Mouse (Mus musculus): ENCODE data around the gene Gpr155. TPM values are rescaled to one million over a fixed set of nuclear protein-coding genes. Genes with fewer than 3 reads are reported as not detected.

The Gpr155 gene
- polyA plus RNA-seq, 1 experiment from 2014 or later, result 5.8 TPM

DNA sequence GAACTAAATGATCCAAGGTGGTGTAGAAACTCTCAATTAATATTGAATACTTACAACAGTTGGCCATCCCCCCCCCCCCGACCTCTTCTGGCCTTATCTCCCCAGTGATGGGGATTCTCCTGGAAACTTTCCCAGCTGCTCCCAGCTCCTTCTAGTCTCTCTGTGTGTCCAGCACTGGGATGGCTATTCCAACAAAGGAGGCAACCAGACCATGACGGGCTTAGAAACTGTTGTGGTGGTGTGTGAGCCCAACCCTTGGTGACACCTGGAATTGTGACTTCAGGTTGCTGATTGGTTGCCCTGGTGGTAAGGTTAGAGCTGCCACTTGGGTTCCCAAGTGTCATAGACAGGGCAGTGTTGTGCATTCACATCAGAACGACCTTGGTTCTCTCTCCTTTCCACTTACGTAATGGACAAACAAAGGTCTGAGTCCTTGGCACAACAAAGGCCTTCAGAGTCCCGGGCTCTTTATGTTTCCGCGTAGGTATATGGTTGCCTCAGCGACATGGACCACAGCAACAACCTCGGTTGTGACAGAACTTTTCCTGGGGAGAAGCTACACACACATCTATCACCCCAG, 20.1 kb upstream of the Gpr155 start:
- Histone ChIP-seq H3K36me3 (no peaks in the 10 kb centered on the region), H3K9me3 (no peaks in the 10 kb centered on the region), H3K4me3 (replicated peaks) (no peak overlapping the region), H3K27me3 (no peaks in the 10 kb centered on the region), H3K9ac (replicated peaks) (no peak overlapping the region), H3K4me1 (replicated peaks) (peaks cover 20% of the 10 kb centered on the region), H3K27ac (no peak overlapping the region), H3K4me2 (no peak overlapping the region)
- 91% methylated on average over 9 of the region's 9 CpGs for WGBS
- ATAC-seq (ENCODE audit: insufficient number of reproducible peaks, insufficient read depth, low FRiP score, low TSS enrichment, low read depth), result no peak

DNA sequence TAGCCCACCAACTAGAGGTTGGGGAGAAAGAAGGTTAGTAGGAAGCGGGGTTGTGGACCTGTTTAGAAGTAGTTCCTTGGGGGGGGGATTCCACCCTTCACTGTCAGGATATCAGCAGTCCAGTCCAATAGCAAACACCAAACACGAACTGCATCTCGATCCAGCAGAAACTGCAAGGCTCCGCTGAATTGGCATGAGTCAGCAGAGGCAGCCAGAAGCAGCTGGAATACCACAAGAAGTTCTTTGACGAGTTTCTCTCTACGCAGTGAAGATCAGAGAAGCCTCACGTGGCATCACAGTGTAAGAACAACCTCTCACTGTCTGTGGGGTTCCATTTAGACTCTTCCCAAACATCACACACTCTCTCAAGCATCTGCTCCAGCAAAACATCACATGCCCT, 18.6 kb upstream of the Gpr155 start:
- Histone ChIP-seq H3K9me3 (no peaks in the 10 kb centered on the region), H3K4me3 (replicated peaks) (no peak overlapping the region), H3K4me1 (replicated peaks) (peaks cover 35% of the 10 kb centered on the region), H3K36me3 (no peaks in the 10 kb centered on the region), H3K27me3 (no peaks in the 10 kb centered on the region), H3K27ac (no peak overlapping the region), H3K9ac (replicated peaks) (no peak overlapping the region), H3K4me2 (no peak overlapping the region)
- ATAC-seq (ENCODE audit: insufficient number of reproducible peaks, insufficient read depth, low FRiP score, low TSS enrichment, low read depth), result no peak
- WGBS, result 92% methylated on average over 7 of the region's 7 CpGs

DNA sequence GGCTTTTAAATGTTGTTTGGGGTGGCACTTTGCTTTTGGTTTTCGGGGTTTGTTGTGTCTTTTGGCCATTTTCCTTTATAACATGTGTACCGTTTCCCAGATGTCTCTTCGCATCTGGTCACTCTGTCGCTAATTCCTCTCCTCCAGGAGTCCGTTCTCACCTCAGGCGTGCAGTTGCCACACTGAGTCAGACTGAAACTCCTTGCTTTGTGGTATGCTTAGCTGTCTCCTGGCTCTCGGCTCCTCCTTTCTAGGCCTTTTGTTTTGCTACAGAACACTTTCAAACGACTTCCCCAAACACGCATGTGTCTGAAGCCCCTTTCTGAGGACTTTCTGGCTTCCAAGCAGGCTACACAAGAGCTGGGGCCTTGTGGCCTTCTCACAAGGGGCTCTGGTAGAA, 18.1 kb upstream of the Gpr155 start:
- H3K27ac ChIP-seq, result no peak overlapping the region
- no peaks in the 10 kb centered on the region for H3K27me3 ChIP-seq
- H3K9ac ChIP-seq (replicated peaks), result no peak overlapping the region
- no peak overlapping the region for H3K4me3 ChIP-seq (replicated peaks)
- H3K4me2 ChIP-seq, result no peak overlapping the region
- H3K9me3 ChIP-seq, result no peaks in the 10 kb centered on the region
- ATAC-seq (ENCODE audit: insufficient number of reproducible peaks, insufficient read depth, low FRiP score, low TSS enrichment, low read depth), result no peak
- H3K4me1 ChIP-seq (replicated peaks), result peaks cover 36% of the 10 kb centered on the region
- 82% methylated on average over 9 of the region's 9 CpGs for WGBS
- no peaks in the 10 kb centered on the region for H3K36me3 ChIP-seq

DNA sequence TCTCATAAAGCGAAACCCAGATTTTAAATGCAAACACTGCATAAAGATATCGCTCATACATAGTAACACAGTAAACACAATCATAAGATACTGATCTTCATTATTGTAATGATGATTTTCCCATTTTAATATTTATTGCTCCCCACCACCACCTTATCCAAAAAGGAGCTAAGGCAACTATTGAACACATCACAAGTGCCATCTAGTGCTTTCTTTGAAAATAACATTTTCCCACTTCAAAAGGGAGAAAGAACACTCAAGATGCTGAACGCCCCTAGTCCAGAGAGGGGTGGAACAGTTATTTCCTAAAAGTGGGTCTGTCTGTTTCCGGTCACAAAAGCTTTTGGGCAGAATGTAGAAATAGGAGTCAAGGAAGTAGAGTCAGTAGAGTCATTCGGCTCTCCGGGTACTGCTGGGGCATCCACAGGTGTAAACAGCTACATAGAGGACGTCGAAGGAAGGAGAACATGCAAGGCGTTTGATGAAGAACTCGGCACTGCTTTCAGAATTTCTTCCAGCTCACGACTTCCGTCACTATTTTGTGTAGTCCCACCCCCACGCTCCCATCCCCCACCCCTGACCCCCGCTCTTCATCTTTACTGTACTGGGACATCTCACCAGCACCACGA, 17.1 kb upstream of the Gpr155 start:
- peaks cover 36% of the 10 kb centered on the region for H3K4me1 ChIP-seq (replicated peaks)

DNA sequence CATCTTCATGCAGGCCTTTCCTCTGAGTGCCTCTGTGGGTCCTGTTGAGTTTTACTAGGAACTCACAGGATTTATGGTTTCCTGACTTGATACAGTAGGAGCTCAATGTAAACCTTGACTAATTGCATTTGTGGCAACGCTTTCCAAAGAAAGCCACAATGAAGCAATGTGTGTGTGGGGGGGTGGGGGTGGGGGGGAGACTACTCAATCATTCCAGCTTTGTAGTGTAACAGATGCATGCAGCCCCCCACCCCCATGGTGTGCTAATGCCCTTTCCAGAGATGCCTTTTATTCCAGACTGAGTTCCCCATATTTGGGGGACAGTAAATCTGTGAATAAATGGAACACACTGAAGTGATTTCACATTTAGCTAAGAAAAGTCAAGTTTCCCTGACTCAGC, 15.3 kb upstream of the Gpr155 start:
- H3K4me1 ChIP-seq (replicated peaks), result peaks cover 36% of the 10 kb centered on the region
- H3K36me3 ChIP-seq, result no peaks in the 10 kb centered on the region
- H3K4me2 ChIP-seq, result 0 out of 2 replicates have a peak overlapping the region, but pooled peaks have one; percentile 7
- no peaks in the 10 kb centered on the region for H3K27me3 ChIP-seq
- H3K27ac ChIP-seq, result peak overlapping the region; percentile 60
- H3K4me3 ChIP-seq (replicated peaks), result no peak overlapping the region
- H3K9me3 ChIP-seq, result no peaks in the 10 kb centered on the region
- H3K9ac ChIP-seq (replicated peaks), result no peak overlapping the region
- 36% methylated on average over 1 of the region's 1 CpGs for WGBS
- no peak for ATAC-seq (ENCODE audit: insufficient number of reproducible peaks, insufficient read depth, low FRiP score, low TSS enrichment, low read depth)

More for the DNA sequence above, 17.1 kb upstream of the Gpr155 start:
- no peak overlapping the region for H3K4me3 ChIP-seq (replicated peaks)
- WGBS, result 77% methylated on average over 15 of the region's 15 CpGs
- H3K9ac ChIP-seq (replicated peaks), result no peak overlapping the region
- ATAC-seq (ENCODE audit: insufficient number of reproducible peaks, insufficient read depth, low FRiP score, low TSS enrichment, low read depth), result no peak
- no peak overlapping the region for H3K27ac ChIP-seq
- no peaks in the 10 kb centered on the region for H3K27me3 ChIP-seq
- no peaks in the 10 kb centered on the region for H3K36me3 ChIP-seq
- no peak overlapping the region for H3K4me2 ChIP-seq
- H3K9me3 ChIP-seq, result no peaks in the 10 kb centered on the region

GRCm38 (mm10) chr2:73397476-73397875, 11.1 kb upstream of the Gpr155 start:
- no peaks in the 10 kb centered on the region for H3K9me3 ChIP-seq
- no peak overlapping the region for H3K27ac ChIP-seq
- H3K27me3 ChIP-seq, result 0 out of 2 replicates have a peak, but pooled peaks cover 3% of the 10 kb centered on the region
- no peak overlapping the region for H3K4me2 ChIP-seq
- no peaks in the 10 kb centered on the region for H3K36me3 ChIP-seq
- no peak overlapping the region for H3K4me3 ChIP-seq (replicated peaks)
- H3K4me1 ChIP-seq (replicated peaks), result peaks cover 24% of the 10 kb centered on the region
- no peak for ATAC-seq (ENCODE audit: insufficient number of reproducible peaks, insufficient read depth, low FRiP score, low TSS enrichment, low read depth)
- H3K9ac ChIP-seq (replicated peaks), result no peak overlapping the region
- 91% methylated on average over 2 of the region's 2 CpGs for WGBS

- H3K4me3 ChIP-seq (replicated peaks), result no peak overlapping the region
- no peak overlapping the region for H3K27ac ChIP-seq
- H3K9me3 ChIP-seq, result no peaks in the 10 kb centered on the region
- H3K27me3 ChIP-seq, result 0 out of 2 replicates have a peak, but pooled peaks cover 3% of the 10 kb centered on the region
- peaks cover 20% of the 10 kb centered on the region for H3K4me1 ChIP-seq (replicated peaks)
- WGBS, result 82% methylated on average over 3 of the region's 3 CpGs
- H3K9ac ChIP-seq (replicated peaks), result no peak overlapping the region
- no peak for ATAC-seq (ENCODE audit: insufficient number of reproducible peaks, insufficient read depth, low FRiP score, low TSS enrichment, low read depth)
- no peaks in the 10 kb centered on the region for H3K36me3 ChIP-seq
- no peak overlapping the region for H3K4me2 ChIP-seq
Measured at GRCm38 (mm10) chr2:73396828-73397325, 10.5 kb upstream of the Gpr155 start.

- Histone ChIP-seq H3K4me2 (no peak overlapping the region), H3K4me1 (replicated peaks) (peaks cover 6% of the 10 kb centered on the region; the same call in 1 of the 2 replicates), H3K36me3 (no peaks in the 10 kb centered on the region), H3K9ac (replicated peaks) (no peak overlapping the region), H3K27me3 (0 out of 2 replicates have a peak, but pooled peaks cover 3% of the 10 kb centered on the region), H3K27ac (no peak overlapping the region), H3K4me3 (replicated peaks) (no peak overlapping the region), H3K9me3 (no peaks in the 10 kb centered on the region)
- WGBS, result 79% methylated on average over 8 of the region's 8 CpGs
- ATAC-seq (ENCODE audit: insufficient number of reproducible peaks, insufficient read depth, low FRiP score, low TSS enrichment, low read depth), result no peak
Measured at GRCm38 (mm10) chr2:73395516-73395915, 9.1 kb upstream of the Gpr155 start.

GRCm38 (mm10) chr2:73394476-73394875, 8.1 kb upstream of the Gpr155 start:
- no peak for ATAC-seq (ENCODE audit: insufficient number of reproducible peaks, insufficient read depth, low FRiP score, low TSS enrichment, low read depth)

GRCm38 (mm10) chr2:73392772-73393171, 6.4 kb upstream of the Gpr155 start:
- Histone ChIP-seq H3K4me3 (replicated peaks) (no peak overlapping the region), H3K9me3 (no peaks in the 10 kb centered on the region), H3K9ac (replicated peaks) (no peak overlapping the region), H3K36me3 (no peaks in the 10 kb centered on the region), H3K4me1 (replicated peaks) (no peaks in the 10 kb centered on the region; the same call in 1 of the 2 replicates), H3K4me2 (no peak overlapping the region), H3K27me3 (0 out of 2 replicates have a peak, but pooled peaks cover 3% of the 10 kb centered on the region), H3K27ac (no peak overlapping the region)
- WGBS, result 84% methylated on average over 2 of the region's 2 CpGs
- ATAC-seq (ENCODE audit: insufficient number of reproducible peaks, insufficient read depth, low FRiP score, low TSS enrichment, low read depth), result no peak

More at GRCm38 (mm10) chr2:73394476-73394875, 8.1 kb upstream of the Gpr155 start:
- 90% methylated on average over 3 of the region's 3 CpGs for WGBS
- Histone ChIP-seq H3K4me1 (replicated peaks) (no peaks in the 10 kb centered on the region; the same call in 1 of the 2 replicates), H3K27me3 (0 out of 2 replicates have a peak, but pooled peaks cover 3% of the 10 kb centered on the region), H3K9ac (replicated peaks) (no peak overlapping the region), H3K9me3 (no peaks in the 10 kb centered on the region), H3K4me3 (replicated peaks) (no peak overlapping the region), H3K4me2 (no peak overlapping the region), H3K36me3 (no peaks in the 10 kb centered on the region), H3K27ac (no peak overlapping the region)

DNA sequence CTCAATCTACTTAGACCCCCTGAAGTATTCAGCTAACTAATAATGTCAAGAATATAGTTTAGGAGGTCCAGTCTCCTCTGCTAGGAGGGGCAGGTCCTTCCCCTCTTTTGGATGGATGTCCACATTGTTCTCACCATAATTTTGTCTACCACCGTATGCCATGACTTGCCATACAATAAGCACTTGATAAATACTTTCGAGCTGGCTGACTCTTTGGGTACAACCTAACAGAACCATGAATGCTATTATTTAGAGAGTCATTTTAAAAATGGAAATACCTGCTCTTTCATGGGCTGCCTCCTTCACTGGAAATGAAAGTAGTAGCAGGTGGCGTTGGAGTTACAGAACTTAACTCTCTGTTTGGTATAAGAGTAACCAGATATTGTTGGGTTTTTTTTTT, 3.6 kb upstream of the Gpr155 start:
- ATAC-seq (ENCODE audit: insufficient number of reproducible peaks, insufficient read depth, low FRiP score, low TSS enrichment, low read depth), result no peak
- 95% methylated on average over 3 of the region's 3 CpGs for WGBS

More for the DNA sequence above, 3.6 kb upstream of the Gpr155 start:
- H3K4me3 ChIP-seq (replicated peaks), result no peak overlapping the region
- peaks cover 6% of the 10 kb centered on the region for H3K4me1 ChIP-seq (replicated peaks)
- no peak overlapping the region for H3K4me2 ChIP-seq
- H3K27me3 ChIP-seq, result peaks cover 6% of the 10 kb centered on the region; the same call in 1 of the 2 replicates
- H3K27ac ChIP-seq, result no peak overlapping the region
- no peak overlapping the region for H3K9ac ChIP-seq (replicated peaks)
- no peaks in the 10 kb centered on the region for H3K9me3 ChIP-seq
- H3K36me3 ChIP-seq, result no peaks in the 10 kb centered on the region

All from limb, embryonic 12.5 days (tissue).